In the genomic region with DNA sequence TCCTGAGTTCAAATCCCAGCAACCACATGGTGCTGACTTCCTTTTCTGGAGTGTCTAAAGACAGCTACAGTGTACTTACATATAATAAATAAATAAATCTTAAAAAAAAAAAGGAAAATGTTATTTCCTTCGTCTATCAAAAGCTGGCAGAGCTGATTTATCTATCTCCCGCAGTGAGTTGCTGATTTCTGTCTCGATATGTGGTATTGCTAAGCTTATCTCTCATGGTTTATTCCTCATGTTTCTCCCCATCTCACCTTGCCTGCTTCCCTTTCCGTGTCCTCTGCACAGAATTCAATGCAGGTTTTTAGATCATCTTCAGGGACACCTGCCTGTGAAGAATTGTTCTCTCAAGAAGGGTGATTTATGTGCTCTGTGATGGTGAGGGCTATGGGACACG, we compare ENCODE assay signal across 18 mouse cellular contexts.
"Had no signal": no experiment of that assay in that cellular context is flagged by ENCODE, and none has a peak within 500 bp of the region (broad histone marks: within the 10 kb centered on the region; RNA-seq: fewer than 3 reads in every experiment).

No protein-coding gene starts in this region.

- H3K9me3 ChIP-seq: midbrain, embryonic 10.5 days; midbrain, embryonic 12.5 days; neural tube, embryonic 13.5 days; neural tube, embryonic 15.5 days; stomach, embryonic 15.5 days had no signal

- ATAC-seq: midbrain, embryonic 16.5 days had no signal

- H3K9ac ChIP-seq: lung, embryonic 14.5 days; midbrain, embryonic 12.5 days; neural tube, embryonic 13.5 days; neural tube, embryonic 15.5 days; stomach, embryonic 15.5 days had no signal

- H3K4me2 ChIP-seq: lung, embryonic 14.5 days; midbrain, embryonic 12.5 days; neural tube, embryonic 13.5 days; neural tube, embryonic 15.5 days; stomach, embryonic 15.5 days had no signal

- H3K27ac ChIP-seq: midbrain, embryonic 12.5 days; neural tube, embryonic 13.5 days; stomach, postnatal 0 days had no signal

- H3K4me3 ChIP-seq: midbrain, embryonic 10.5 days; midbrain, embryonic 12.5 days; myocyte; neural tube, embryonic 13.5 days; neural tube, embryonic 15.5 days; stomach, embryonic 15.5 days had no signal

- H3K36me3 ChIP-seq: midbrain, embryonic 10.5 days; midbrain, embryonic 12.5 days; neural tube, embryonic 13.5 days; neural tube, embryonic 15.5 days; stomach, embryonic 15.5 days had no signal

- DNase-seq: lung, adult 18-20 months; lung, embryonic 14.5 days; lung, postnatal 10 days; retina, postnatal 1 day; right cerebral cortex, adult 18-20 months; right cerebral cortex, postnatal 25 days; right cerebral cortex, postnatal 4 days; thymus, adult 2 months; thymus, postnatal 25 days; thymus, postnatal 4 days had no signal

- H3K27me3 ChIP-seq: neural tube, embryonic 13.5 days; neural tube, embryonic 15.5 days; stomach, embryonic 15.5 days had no signal
